Mouse (Mus musculus): ENCODE data around the gene Mmachc.
A peak's percentile ranks its signal among the peaks of the same experiment; 100 is the strongest.
"Not testable (repeated sequence)": the region's sequence is repeated elsewhere in the genome, so short reads cannot be mapped to it uniquely, and the experiment has no call there.

Mmachc gene

GRCm38 (mm10) chr4:116689309-116689876 lies 18.8 kb downstream of the Mmachc start:
- peak; percentile 49 for DNase-seq (ENCODE audit: low read depth)

- DNase-seq (ENCODE audit: low read depth): no peak
These were observed 21.2 kb downstream of the Mmachc start for GRCm38 (mm10) chr4:116687041-116687440.

- peak; percentile 96 for DNase-seq (ENCODE audit: low read depth)
These were observed 22.7 kb downstream of the Mmachc start, which contains the start of gene Prdx1 for GRCm38 (mm10) chr4:116685402-116686061. TSS of gene Prdx1 (plus strand) at chr4:116685544.

DNA sequence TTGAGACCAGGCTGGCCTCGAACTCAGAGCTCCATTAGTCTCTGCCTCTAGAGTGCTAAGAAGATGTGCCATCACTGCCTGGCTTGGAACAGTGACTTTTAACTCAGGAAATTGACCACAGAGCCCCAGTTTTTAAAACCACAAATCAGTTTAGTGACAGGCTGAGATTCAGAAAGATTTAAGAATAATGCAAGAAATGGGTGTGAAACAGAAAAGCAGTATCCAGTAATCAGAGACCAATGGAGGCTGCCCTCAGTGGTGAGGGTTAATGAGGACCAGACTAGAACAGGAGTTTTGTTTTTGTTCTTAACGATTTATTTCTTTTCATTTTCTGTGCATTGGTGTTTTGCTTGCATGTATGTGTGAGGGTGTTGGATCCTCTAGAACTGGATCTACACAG lies 23.5 kb downstream of the Mmachc start:
- DNase-seq (ENCODE audit: low read depth): peak; percentile 31

DNA sequence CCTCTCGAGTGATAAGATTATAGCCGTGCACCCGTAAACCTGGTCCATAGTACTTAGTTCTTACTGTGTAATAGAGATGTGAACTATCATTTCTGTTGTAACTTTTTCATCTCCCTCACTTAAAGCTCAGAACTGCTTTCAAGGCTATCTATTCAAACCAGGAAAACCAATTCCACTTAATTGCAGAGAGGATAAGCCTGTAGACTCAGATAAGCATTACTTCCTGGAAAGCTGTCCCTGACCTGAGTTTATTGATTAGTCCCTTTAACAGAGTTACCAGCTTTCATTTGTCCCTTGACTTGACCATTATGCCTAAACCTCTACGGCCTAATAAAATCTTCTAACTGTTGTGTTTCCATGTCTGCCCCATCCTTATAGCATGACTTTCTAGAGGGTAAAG lies 24.2 kb downstream of the Mmachc start:
- DNase-seq (ENCODE audit: low read depth): no peak

GRCm38 (mm10) chr4:116680521-116680920 lies 27.7 kb downstream of the Mmachc start:
- not testable (repeated sequence) for DNase-seq (ENCODE audit: low read depth)

DNA sequence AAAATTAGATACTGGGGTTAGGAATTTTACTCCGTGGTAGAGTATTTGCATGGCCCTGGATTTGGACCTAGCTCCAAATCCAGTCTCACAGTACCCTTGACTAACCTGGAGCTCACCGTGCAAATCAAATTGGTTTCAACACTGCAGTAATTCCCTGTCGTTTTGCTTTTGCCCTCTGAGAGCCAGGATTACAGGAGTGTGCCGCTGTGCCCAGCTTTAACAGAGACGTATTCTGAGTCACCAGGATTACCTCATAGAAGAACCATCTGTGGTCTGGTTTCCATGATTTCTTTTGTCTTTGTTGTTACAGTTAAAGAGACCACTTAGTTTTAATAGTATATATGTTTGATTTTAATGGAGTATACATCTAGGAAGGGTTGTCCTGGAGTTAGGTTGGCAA lies 29.1 kb downstream of the Mmachc start:
- DNase-seq (ENCODE audit: low read depth): no peak

DNA sequence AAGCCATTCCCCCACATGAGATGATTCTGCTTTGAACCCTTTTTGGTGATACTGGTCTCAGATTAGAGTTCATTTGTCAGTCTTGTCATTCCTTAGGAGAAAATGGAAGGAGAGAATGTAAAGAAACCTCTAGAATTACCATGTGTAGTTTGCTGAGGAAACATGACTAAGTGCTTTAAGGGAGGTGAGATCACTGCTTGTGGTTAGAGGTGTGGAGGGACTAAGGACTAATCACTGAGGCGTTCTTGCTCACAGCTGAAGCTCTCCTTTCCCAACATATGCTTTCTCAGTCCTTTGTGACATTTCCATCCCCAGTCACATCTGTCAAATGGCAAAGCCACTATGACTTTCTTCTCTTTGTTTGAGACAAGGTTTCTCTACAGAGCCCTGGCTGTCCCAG lies 30.4 kb downstream of the Mmachc start:
- DNase-seq (ENCODE audit: low read depth): no peak

DNA sequence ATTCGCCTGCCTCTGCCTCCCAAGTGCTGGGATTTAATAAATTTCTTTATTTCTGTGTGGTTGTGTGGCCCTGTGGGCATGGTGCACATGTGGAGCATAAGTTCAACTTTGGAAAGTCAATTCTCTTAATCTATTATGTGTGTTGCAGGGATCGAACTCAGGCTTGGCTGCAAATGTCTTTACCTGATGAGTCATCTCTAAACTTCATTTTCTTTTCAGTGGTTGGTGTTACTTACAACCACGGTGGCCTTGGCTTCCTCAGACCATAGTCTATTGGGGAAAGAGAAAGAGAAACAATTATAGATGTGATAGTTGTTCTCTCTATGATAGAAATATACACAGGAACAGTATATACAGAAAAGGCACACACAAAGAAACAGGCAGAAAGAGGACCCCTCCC lies 32.2 kb downstream of the Mmachc start:
- peak; percentile 66 for DNase-seq (ENCODE audit: low read depth)

GRCm38 (mm10) chr4:116674761-116675160 lies 33.4 kb downstream of the Mmachc start:
- DNase-seq (ENCODE audit: low read depth): not testable (repeated sequence)

DNA sequence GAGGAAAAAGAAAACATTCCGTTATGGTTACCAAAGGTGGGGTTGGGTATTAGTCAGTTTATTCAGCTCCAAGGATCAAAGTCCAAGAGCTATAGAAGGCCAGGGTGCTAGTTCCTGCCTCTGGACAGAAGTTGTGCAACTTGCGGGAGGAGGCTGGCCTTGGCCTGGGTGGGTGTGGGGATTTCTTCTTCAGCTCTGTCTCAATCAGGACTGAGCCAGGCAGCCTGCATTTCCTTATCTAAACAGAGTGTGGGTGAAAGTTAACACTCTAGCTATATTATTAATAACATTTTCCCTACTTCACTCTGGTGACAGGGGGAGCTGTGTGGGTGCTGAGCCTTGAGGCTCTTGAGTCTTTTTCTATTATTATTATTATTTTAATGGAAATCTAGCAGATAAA lies 35.4 kb downstream of the Mmachc start:
- no peak for DNase-seq (ENCODE audit: low read depth)

DNA sequence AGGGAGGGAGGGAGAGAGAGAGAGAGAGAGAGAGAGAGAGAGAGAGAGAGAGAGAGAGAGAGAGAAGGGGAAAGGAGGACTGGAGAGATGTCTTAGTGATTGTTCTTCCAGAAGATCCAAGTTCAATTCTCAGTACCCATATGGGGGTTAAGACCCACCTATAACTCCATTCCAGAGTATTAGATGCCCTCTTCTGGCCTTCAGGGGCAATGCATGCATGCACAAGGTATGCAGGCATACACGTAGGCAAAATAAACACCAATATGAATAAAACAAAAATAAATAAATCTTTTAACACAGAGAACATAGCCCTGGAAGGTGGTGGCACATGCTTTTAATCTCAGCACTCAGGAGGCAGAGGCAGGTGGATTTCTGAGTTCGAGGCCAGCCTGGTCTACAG lies 38.9 kb downstream of the Mmachc start:
- no peak for DNase-seq (ENCODE audit: low read depth)

GRCm38 (mm10) chr4:116668145-116668544 lies 40.1 kb downstream of the Mmachc start:
- DNase-seq (ENCODE audit: low read depth): no peak

DNA sequence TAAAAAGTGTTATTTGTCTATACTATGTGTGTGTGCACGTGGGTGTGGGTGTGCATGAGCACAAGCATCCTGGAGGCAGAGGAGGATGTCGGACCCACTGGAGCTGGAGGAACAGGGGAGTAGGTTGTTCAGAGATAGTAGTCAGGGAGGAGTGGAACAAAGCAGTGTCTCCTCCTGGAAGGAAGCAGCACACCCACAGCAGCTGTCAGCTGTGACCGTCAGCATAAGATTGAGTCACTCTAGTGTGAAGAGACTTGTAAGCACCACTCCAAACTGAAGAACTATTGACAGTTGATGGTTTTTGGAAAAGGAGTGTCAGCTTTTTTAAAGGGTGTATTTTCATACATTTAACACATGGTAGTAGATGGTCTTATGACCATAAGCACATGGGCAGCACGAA lies 41.6 kb downstream of the Mmachc start:
- DNase-seq (ENCODE audit: low read depth): no peak

GRCm38 (mm10) chr4:116661998-116662397 lies 46.2 kb downstream of the Mmachc start:
- DNase-seq (ENCODE audit: low read depth): no peak

- DNase-seq (ENCODE audit: low read depth): no peak
These were observed 47.4 kb downstream of the Mmachc start for GRCm38 (mm10) chr4:116660829-116661228.

DNA sequence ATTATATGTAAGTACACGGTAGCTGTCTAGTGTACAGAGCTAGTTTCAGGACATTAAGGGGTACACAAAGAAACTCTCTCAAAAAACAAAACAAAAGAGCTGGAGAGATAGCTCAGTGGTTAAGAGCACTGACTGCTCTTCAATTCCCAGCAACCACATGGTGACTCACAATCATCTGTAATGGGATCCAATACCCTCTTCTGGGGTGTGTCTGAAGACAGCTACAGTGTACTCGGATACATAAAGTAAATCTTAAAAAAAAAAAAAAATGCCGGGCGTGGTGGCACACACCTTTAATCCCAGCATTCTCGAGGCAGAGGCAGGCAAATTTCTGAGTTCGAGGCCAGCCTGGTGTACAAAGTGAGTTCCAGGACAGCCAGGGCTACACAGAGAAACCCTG lies 48.3 kb downstream of the Mmachc start:
- DNase-seq (ENCODE audit: low read depth): not testable (repeated sequence)

DNA sequence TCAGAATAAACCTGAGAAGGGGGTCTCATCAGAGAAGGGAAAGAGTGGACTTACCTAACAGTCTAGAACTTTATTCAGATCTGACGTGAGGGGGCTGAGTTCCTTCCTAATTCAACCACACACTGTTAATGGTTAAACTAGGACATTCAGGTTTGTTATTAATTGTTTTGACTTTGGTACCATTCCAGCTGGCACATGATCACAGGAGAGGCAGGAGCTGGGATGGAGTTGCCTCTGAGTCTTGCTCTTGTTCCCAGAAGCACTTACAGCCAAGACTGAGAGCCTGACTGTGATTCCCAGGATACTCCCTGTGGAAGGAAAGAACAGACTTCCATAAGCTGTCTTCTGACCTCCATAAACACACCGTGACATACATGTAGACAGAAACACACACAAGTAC lies 48.7 kb downstream of the Mmachc start:
- no peak for DNase-seq (ENCODE audit: low read depth)

- no peak for DNase-seq (ENCODE audit: low read depth)
These were observed 50.2 kb downstream of the Mmachc start for GRCm38 (mm10) chr4:116657971-116658370.

DNA sequence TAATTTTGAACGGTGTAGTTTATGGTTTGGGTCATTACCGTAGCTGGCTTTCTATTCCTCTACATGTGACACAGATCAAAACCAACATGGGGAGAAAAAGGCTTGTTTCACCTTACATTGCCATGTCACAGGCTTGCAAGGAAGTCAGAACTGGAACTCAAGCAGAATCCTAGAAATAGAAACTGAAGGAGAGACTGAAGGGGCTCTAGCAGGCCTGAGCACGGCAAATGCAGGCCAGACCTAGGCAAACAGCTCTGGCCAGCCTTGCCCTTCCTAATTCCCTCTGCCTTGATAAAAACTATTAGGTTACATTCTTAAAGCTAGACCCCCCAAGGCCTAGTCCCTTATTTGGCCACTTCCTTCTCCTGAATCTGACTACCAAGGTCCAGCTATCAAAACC lies 52.5 kb downstream of the Mmachc start:
- DNase-seq (ENCODE audit: low read depth): no peak

DNA sequence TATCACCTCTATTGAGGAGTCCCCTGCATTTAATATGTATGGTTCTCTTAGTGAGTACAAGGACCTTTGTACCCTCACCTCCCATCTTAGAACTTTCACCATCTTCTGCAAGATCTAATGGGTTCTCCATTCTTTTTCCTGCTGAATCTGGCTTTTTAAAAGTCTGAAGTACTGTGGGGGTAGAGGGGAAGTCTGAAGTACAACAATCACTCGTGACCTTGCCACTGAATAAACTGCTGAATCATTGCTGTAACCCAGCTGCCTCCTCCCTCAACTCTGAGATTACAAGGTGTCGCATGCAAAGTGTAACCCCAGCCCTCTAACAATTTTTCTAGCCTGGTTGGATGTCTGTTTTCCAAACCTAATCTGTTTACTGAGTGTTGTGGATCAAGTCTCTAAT lies 53.1 kb downstream of the Mmachc start:
- DNase-seq (ENCODE audit: low read depth): no peak

- no peak for DNase-seq (ENCODE audit: low read depth)
These were observed 55.0 kb downstream of the Mmachc start for GRCm38 (mm10) chr4:116653228-116653627.
